Mouse (Mus musculus): ENCODE measurements around the gene Hspe1.

GRCm38 (mm10) chr1:55133173-55133572 lies 45.2 kb downstream of the Hspe1 start:
- no peak for TF ChIP-seq CTCF (IDR thresholded peaks at IDR 0.05; ENCODE audit: insufficient read depth, low read length)
- no peak for TF ChIP-seq POLR2A (IDR thresholded peaks at IDR 0.05; ENCODE audit: borderline replicate concordance, extremely low read depth, low read depth, low read length)

All from lung, adult 2 months (tissue).